Mouse (Mus musculus) liver, adult 2 months (tissue): ENCODE measurements around the gene Mpdu1. TPM values are rescaled to one million over a fixed set of nuclear protein-coding genes. Genes with fewer than 3 reads are reported as not detected.

ENCODE experiments used
- DNase-seq: peaks from one replicate; pipeline ENCODE4 v3.0.0-alpha.2; 2011; ENCODE audit warnings: low read depth, low spot score; ENCODE audit errors: extremely low read depth
- H3K27ac ChIP-seq: fragments of 200-500 bp; replicated peaks from 2 replicates; pipeline ENCODE4 v1.5.1; 2012; ENCODE audit warnings: low read depth, mild to moderate bottlenecking, control low read depth, inconsistent platforms, low read length; ENCODE audit not compliant: insufficient read depth
- H3K27me3 ChIP-seq: fragments of 200-500 bp; 2 replicates; pipeline ENCODE4 v1.6.1; 2012; ENCODE audit warnings: mild to moderate bottlenecking, moderate library complexity, low read length, inconsistent platforms; ENCODE audit not compliant: control insufficient read depth, insufficient read depth
- H3K36me3 ChIP-seq: fragments of 200-500 bp; 2 replicates; pipeline ENCODE4 v1.6.1; 2012; ENCODE audit warnings: low read length, inconsistent platforms; ENCODE audit not compliant: control insufficient read depth, insufficient read depth
- H3K4me1 ChIP-seq: fragments of 200-500 bp; 2 replicates; pipeline ENCODE4 v1.6.1; 2011; ENCODE audit warnings: low read length; ENCODE audit not compliant: control insufficient read depth, insufficient read depth
- H3K4me3 ChIP-seq: fragments of 200-500 bp; 2 replicates; pipeline ENCODE4 v1.5.1; 2011; ENCODE audit warnings: low read depth, mild to moderate bottlenecking, control low read depth, low read length, moderate library complexity; ENCODE audit not compliant: insufficient read depth
- H3K79me2 ChIP-seq: fragments of 200-500 bp; 2 replicates; pipeline ENCODE4 v1.6.1; 2012; ENCODE audit warnings: inconsistent platforms, mild to moderate bottlenecking, low read length, moderate library complexity; ENCODE audit not compliant: control insufficient read depth, insufficient read depth
- H3K9ac ChIP-seq: fragments of 200-500 bp; 2 replicates; pipeline ENCODE4 v1.6.1; 2012; ENCODE audit warnings: low read depth, mild to moderate bottlenecking, control low read depth, inconsistent platforms, low read length
- CTCF ChIP-seq: fragments of 200-500 bp; IDR thresholded peaks from 2 replicates; pipeline ENCODE4 v1.5.1; 2011; ENCODE audit warnings: low read depth, low read length, control low read depth
- POLR2A ChIP-seq: fragments of 200-500 bp; IDR thresholded peaks from 2 replicates; pipeline ENCODE4 v1.6.1; 2011; ENCODE audit warnings: low read length, control low read depth; ENCODE audit not compliant: insufficient read depth; ENCODE audit errors: extremely low read depth
- WGBS: fragments of 180-500 bp; shearing (Covaris S2); methylation state at CpG from one replicate; pipeline ENCODE4 v1.1.7; 2018; 5-methylcytosine and 5-hydroxymethylcytosine counted together
- polyA plus RNA-seq: library from polyadenylated mRNA; depleted of rRNA; stranded (reverse); fragments of >200 nt; gene quantifications from 2 replicates; pipeline ENCODE4 v1.2.3, GENCODE M21; 2012
- total RNA-seq: library from RNA; depleted of rRNA; stranded (reverse); fragments of >200 nt; gene quantifications from 2 replicates; pipeline ENCODE4 v1.2.3, GENCODE M21; 2014

Mpdu1 gene
- total and polyA plus RNA-seq, 2 experiments, result 49.9 to 115 TPM

DNA sequence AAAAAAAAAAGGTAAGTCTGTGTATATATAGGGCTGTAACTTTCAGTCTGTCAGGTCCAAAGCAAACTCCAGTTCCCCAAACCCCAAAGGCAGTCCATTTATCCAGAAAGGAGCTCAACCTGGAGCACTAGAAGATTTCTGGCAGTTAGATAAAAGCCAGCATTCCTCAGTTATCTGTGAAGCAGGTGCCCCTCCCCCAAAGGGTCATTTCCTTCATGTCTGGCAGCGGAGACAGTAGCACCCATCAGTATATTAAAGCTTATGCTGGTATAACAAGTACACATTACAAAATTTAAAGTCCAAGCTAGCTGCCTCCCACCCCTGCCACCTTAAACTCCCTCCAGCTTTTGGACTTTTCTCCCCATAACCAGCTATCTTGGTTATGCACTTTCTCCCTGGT lies 37.2 kb upstream of the Mpdu1 start:
- Histone ChIP-seq H3K27ac (no peak overlapping the region), H3K4me1 (no peaks in the 10 kb centered on the region), H3K9ac (no peak overlapping the region), H3K36me3 (no peaks in the 10 kb centered on the region), H3K27me3 (no peaks in the 10 kb centered on the region), H3K79me2 (no peaks in the 10 kb centered on the region), H3K4me3 (no peak overlapping the region)
- TF ChIP-seq POLR2A, result no peak
- no peak for TF ChIP-seq CTCF
- DNase-seq, result no peak
- 61% methylated on average over 1 of the region's 1 CpGs for WGBS

DNA sequence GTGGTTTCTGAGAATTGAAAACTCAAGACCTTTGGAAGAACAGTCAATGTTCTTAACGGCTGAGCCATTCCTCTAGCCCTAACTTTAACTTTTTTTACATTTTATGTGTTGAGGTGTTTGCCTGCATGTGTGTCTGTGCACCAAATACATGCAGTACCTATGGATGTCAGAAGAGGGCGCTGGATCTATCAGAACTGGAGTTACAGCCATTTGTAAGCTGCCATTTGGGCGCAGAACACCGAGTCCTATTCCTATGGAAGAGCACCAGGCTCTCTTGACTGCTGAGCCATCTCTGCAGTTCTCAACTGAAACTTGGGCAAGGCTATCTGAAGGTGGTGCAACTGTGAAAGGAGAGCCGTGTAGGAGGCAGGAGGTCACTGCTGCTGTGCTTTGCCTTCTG lies 36.1 kb upstream of the Mpdu1 start:
- no peak for DNase-seq
- Histone ChIP-seq H3K79me2 (no peaks in the 10 kb centered on the region), H3K9ac (no peak overlapping the region), H3K27ac (no peak overlapping the region), H3K4me1 (no peaks in the 10 kb centered on the region), H3K36me3 (no peaks in the 10 kb centered on the region), H3K27me3 (no peaks in the 10 kb centered on the region), H3K4me3 (no peak overlapping the region)
- WGBS, result 77% methylated on average over 5 of the region's 5 CpGs
- TF ChIP-seq POLR2A, result no peak

DNA sequence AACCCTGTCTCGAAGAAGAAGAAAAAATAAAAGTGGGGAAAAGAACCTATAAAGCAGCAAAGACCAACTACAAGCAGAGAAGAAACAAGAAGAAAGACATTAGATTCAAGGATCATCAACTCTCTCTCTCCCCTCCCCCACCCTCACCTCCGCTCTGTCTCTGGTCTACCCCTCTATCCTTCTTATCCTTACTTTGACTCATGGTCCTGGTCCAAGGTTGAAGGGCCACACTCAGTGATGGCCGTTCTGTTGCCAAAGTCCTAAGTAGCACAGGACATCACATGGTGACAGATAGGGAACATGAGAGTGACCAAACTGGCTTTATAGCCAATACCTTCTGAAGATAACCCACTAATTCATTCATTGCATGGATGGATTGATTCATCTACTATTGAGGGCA lies 35.0 kb upstream of the Mpdu1 start:
- WGBS, result 90% methylated on average over 3 of the region's 3 CpGs
- TF ChIP-seq POLR2A, result no peak
- TF ChIP-seq CTCF, result no peak

DNA sequence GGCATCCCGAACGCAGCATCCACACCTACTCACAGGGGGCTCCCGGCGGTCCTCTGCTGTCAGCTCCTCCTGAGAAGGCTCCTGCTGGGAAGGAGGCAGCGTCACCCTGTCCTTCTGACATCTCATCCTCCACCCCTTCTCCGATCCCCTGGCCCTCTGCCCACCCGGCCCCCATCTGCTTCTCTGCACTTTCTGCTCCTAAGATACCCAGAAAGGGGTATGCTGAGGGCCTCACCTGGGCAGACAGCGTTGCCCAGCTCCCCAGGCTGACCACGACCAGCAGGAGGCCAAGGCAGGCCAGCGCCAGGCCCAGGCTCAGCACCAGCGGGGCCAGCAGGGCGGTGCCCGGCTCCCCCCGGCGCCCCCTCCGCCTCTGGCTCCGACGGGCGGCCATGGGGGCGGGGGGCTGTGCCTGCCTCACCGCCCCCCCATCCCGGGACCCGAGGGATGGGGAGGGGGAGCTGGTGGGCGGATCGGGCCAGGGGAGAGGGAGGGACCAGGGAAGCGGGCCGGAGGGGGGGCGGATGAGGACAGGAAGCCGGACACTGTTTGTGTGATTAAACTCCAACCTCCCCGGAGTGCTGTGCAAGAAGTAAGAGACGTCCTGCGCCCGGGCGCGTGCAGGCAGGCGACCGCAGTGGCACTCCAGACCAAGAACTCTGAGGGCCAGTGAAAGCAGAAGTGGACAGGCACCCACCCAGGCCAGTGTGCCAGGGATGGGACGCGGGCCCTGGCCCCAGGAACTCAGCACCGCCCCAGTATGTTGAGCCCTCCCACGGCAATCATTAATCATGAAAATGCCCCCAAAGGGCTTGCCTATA lies 33.1 kb upstream of the Mpdu1 start, which contains the start of the genes Tnfsf12 and Tnfsfm13:
Gene Tnfsf12 (minus strand): TSS at position 489 of the 821 bp plus-strand sequence.
Gene Tnfsfm13 (minus strand): TSS at position 738 of the 821 bp plus-strand sequence.
- Histone ChIP-seq H3K4me3 (peak within 1 kb of the TSS; percentile 66), H3K9ac (peak within 1 kb of the TSS; percentile 85), H3K36me3 (no peaks in the 10 kb centered on the region), H3K79me2 (no peaks in the 10 kb centered on the region), H3K27me3 (no peaks in the 10 kb centered on the region), H3K4me1 (peaks cover 7% of the 10 kb centered on the region; the same call in 1 of the 2 replicates), H3K27ac (peak within 1 kb of the TSS; percentile 47)
- TF ChIP-seq CTCF, result peak; percentile 37; the same call in 1 of the 2 replicates
- peak; percentile 57; the same call in 1 of the 2 replicates for TF ChIP-seq POLR2A
- 4% methylated on average over 41 of the region's 41 CpGs for WGBS
- DNase-seq, result peak; percentile 30

More for the DNA sequence above, 35.0 kb upstream of the Mpdu1 start:
- H3K9ac ChIP-seq, result no peak overlapping the region
- H3K27ac ChIP-seq, result no peak overlapping the region
- no peak overlapping the region for H3K4me3 ChIP-seq
- no peaks in the 10 kb centered on the region for H3K36me3 ChIP-seq
- peaks cover 7% of the 10 kb centered on the region; the same call in 1 of the 2 replicates for H3K4me1 ChIP-seq
- no peak for DNase-seq
- H3K27me3 ChIP-seq, result no peaks in the 10 kb centered on the region
- no peaks in the 10 kb centered on the region for H3K79me2 ChIP-seq

DNA sequence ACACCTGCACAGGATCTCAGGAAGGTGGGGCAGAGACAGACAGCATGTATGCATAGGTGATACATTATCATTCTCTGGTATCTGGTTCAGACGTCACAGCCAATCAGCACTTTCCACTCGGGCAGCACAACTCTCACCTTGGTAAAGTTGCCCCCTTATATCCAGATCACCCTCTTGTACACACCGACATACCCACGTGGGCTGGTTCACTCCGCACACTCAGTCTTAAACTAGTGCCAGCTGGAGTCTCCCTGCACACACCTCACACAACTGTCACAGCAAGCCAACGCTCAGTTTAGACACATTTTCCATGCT lies 32.6 kb upstream of the Mpdu1 start:
- no peaks in the 10 kb centered on the region for H3K79me2 ChIP-seq
- peak overlapping the region; percentile 85 for H3K9ac ChIP-seq
- DNase-seq, result no peak
- no peaks in the 10 kb centered on the region for H3K36me3 ChIP-seq
- TF ChIP-seq CTCF (no peak), POLR2A (no peak)
- H3K27me3 ChIP-seq, result no peaks in the 10 kb centered on the region
- peak overlapping the region; percentile 26; the same call in 1 of the 2 replicates for H3K27ac ChIP-seq
- H3K4me3 ChIP-seq, result peak overlapping the region; percentile 66
- WGBS, result 25% methylated on average over 6 of the region's 6 CpGs
- H3K4me1 ChIP-seq, result peaks cover 7% of the 10 kb centered on the region; the same call in 1 of the 2 replicates

DNA sequence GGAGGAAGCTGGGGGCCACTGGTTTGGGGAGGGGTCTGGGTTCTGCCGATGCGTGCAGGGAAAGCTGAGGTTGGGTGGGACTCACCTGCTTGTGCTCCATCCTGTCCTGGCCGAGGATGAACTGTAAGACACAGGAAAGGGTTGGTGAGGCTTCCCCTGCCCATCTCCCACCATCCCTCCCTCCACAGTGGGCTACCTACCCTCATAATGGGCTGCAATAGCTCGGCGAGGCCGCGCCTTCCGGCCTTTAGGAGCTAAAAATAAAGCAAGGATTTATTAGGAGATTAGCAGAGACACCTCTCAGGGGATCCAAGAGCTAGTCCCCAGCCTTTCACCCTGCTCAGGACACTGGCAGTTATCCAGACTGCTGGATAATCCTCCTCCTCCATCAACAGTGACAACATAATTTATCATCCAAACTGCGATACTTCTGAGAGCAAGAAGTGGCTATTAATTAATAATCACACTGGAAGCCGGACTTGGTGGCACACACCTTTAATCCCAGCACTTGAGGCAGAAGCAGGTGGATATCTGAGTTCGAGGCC lies 31.1 kb upstream of the Mpdu1 start:
- TF ChIP-seq POLR2A (no peak), CTCF (no peak)
- no peak overlapping the region for H3K9ac ChIP-seq
- H3K79me2 ChIP-seq, result no peaks in the 10 kb centered on the region
- peaks cover 7% of the 10 kb centered on the region; the same call in 1 of the 2 replicates for H3K4me1 ChIP-seq
- no peak for DNase-seq
- 71% methylated on average over 11 of the region's 11 CpGs for WGBS
- H3K27me3 ChIP-seq, result no peaks in the 10 kb centered on the region
- peak overlapping the region; percentile 49; the same call in 1 of the 2 replicates for H3K27ac ChIP-seq
- no peaks in the 10 kb centered on the region for H3K36me3 ChIP-seq
- H3K4me3 ChIP-seq, result no peak overlapping the region
